Mouse (Mus musculus) myocyte (in vitro differentiated cells): ENCODE measurements around the gene Mcrip1.

Experiments
- E2F4 ChIP-seq: IDR thresholded peaks from one replicate; pipeline ENCODE4 v1.6.1; 2011; ENCODE audit warnings: mild to moderate bottlenecking, control low read depth, moderate library complexity; ENCODE audit not compliant: insufficient read depth
- MAX ChIP-seq: IDR thresholded peaks from one replicate; pipeline ENCODE4 v1.6.1; 2011; ENCODE audit warnings: low read depth, mild to moderate bottlenecking, control low read depth
- MYOD1 ChIP-seq, 3 experiments: IDR thresholded peaks; one replicate each; pipeline ENCODE4 v1.6.1; 2011; ENCODE audit warnings: control low read depth in 2 of 3, low read depth in 2 of 3, mild to moderate bottlenecking in 2 of 3, moderate library complexity in 1 of 3; ENCODE audit not compliant: insufficient read length in 2 of 3, control insufficient read depth in 1 of 3
- POLR2A ChIP-seq: IDR thresholded peaks from one replicate; pipeline ENCODE4 v1.6.1; 2011; ENCODE audit warnings: low read depth, mild to moderate bottlenecking, control low read depth, moderate library complexity; ENCODE audit not compliant: insufficient read length
- TCF3 ChIP-seq: IDR thresholded peaks from one replicate; pipeline ENCODE4 v1.6.1; 2011; ENCODE audit warnings: low read depth, control low read depth; ENCODE audit not compliant: insufficient read length

- TF ChIP-seq MYOD1 (IDR thresholded peaks at IDR 0.05; ENCODE audit: control insufficient read depth in 1 of 3, insufficient read length in 2 of 3, low read depth in 2 of 3) (no peak), MAX (no peak), POLR2A (no peak), TCF3 (no peak), E2F4 (no peak)
Observed at GRCm38 (mm10) chr11:120535145-120535544, 14.4 kb downstream of the Mcrip1 start.
